Mouse (Mus musculus) spleen, adult 2 months (tissue): ENCODE measurements at regions not wholly inside any gene's neighbourhood (a gene's known extent, or its start where the extent isn't known, plus 50 kb on each side); places are given as distances from the start of the nearest gene placed in this dataset.

ENCODE experiments used
- CTCF ChIP-seq: fragments of 200-500 bp; IDR thresholded peaks from 2 replicates; pipeline ENCODE4 v1.5.1; 2011; ENCODE audit warnings: mild to moderate bottlenecking, inconsistent platforms; ENCODE audit not compliant: insufficient read depth, insufficient read length, insufficient replicate concordance; ENCODE audit errors: extremely low read depth
- POLR2A ChIP-seq: fragments of 200-500 bp; IDR thresholded peaks from 2 replicates; pipeline ENCODE4 v1.6.1; 2011; ENCODE audit warnings: low read depth, low read length, inconsistent platforms

DNA sequence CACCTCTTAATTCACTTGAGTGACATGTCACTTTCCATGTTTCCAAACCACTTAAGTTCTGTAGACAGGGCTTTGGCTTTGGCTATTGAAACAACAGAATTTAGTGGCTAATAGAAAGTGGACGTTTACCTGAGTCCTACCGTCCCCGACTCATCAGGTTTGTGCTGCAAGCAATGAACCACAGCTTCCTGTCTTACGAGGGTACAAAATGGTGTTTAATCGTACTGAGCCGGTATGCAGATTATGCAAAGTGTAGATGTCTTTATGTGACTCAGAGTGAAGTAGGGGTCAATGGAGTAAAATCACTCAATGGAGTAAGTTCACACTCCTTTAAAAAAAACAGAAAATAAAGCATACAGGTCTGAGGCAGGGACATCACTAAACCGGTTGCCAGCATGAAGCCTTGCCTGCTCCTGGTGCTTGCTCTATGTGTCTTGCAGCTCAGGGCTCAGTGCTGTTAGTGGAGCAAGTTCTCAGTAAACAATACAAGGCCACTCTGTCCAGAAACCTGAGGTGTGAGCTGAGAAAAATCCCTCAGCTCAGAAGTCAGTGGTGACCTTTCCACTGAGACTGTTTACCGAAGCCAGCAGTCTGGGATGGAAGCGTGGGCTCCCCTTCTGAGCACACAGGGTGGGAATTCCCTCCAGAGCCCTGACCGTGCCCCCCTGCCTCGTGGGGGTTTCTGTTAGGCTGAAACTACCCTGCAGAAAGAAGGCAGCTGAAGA, 226.1 kb upstream of the Jun start:
- TF ChIP-seq POLR2A (no peak), CTCF (no peak)
